Mouse (Mus musculus): Measurements from ENCODE around the gene Utp20.

The Utp20 gene

DNA sequence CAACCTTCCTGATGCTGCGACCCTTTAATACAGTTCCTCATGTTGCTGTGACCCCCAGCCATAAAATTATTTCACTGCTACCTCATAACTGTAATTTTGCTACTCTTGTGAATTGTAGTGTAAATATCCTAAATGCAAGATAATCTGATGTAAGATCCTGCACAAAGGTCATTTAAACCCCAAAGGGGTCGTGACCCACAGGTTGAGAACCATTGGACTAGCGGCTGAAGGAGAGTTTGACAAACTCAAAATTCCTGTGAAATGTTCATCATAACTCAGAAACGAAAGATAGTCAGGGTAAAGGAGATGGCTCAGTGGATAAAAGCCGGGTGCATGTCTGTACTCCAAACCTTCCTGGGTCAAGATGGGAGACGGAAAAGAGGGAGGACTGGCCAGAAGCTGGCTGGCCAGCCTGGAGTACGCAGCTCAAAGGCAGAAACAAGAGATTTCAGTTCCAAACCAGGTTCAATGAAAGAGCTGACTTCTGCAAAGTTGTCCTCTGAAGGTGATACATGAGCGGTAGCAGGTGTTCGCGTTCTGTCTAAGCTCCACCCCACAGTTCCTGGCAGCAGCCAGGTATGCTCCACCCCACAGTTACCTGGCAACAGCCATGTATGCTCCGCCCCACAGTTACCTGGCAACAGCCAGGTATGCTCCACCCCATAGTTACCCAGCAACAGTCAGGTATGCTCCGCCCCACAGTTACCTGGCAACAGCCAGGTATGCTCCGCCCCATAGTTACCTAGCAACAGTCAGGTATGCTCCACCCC lies 109.4 kb downstream of the Utp20 start:
- DNase-seq (ENCODE audit: low spot score in 2 of 2) = no peak

- no peak for DNase-seq (ENCODE audit: low spot score in 2 of 2)
These were observed 111.0 kb downstream of the Utp20 start for GRCm38 (mm10) chr10:88715621-88716020.

DNA sequence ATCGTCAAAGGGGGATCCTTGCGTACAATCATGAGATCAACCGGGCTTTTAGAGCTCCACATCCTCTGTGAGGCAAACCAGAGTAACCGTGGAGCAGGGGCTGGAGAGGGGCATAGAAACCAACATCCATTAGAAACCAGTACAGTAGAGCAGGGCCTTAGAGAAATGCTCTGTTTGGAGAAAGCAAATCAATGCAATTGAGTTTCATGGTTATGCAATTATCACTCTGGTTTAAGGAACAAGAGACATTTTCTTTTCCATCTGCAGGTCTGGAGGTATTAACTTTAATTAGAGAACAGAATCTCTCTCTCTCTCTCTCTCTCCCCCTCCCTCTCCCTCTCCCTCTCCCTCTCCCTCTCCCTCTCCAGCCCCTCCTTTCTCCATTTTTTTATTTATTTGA lies 111.9 kb downstream of the Utp20 start:
- no peak for DNase-seq (ENCODE audit: low spot score in 2 of 2)

DNA sequence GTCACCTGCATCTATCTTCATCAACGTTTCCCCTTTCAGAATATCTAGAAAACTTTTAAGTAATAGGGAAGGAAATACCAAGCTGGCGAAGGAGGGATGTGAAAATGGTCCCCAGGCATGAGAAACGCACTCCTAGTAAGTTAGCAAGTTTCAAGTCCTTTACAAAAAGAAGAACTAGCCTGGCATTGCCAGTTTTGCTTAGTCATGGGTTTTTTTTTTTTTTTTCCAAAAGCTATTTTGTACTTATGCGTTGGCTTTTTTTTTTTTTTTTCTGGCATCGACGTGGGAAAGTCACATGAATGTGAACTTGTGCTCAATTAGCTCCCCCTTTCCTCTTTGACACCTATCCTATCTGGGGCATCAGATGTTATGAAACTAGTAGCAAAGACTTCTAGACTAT lies 114.2 kb downstream of the Utp20 start:
- DNase-seq (ENCODE audit: low spot score in 2 of 2) = no peak

DNA sequence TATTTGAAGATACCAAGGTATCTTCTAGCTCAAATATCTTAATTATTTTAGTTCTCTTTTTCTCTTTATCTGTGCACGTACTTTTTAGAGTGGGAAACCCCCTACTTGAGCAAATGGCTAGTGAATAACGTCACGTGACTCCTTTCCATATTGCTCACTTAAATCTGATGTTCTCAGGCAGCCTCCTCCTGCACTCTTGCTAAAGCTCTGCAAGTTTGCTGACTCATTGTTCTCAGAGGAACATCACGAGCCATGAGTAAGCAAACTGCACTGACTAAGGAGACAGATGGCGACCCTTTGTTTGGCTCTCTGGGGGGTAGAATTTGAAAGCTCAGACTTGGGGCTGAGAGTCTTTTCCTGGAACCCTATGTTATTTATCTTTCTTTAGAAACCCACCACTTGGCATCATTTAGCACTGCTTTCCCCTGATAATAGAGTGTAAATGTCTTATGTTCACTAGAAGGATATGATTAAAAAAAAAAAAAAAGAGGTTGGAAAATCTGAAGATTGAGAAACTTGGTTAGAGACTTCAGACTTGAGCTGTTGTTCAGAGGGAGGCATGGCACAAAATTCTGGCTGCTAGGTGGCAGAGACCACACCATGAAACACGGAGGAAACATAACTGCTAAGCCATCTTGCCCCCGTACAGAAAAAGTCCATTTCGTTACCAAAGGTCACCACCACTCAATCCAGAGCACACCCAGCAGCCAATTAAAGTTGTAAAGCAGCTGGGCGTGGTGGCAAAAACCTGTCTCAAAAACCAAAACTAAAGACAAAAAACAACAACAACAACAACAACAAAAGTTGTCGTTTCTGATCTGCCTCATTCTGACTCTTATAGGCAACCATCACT lies 117.7 kb downstream of the Utp20 start:
- DNase-seq (ENCODE audit: low spot score in 2 of 2) = peak; percentile 32 to 37

DNA sequence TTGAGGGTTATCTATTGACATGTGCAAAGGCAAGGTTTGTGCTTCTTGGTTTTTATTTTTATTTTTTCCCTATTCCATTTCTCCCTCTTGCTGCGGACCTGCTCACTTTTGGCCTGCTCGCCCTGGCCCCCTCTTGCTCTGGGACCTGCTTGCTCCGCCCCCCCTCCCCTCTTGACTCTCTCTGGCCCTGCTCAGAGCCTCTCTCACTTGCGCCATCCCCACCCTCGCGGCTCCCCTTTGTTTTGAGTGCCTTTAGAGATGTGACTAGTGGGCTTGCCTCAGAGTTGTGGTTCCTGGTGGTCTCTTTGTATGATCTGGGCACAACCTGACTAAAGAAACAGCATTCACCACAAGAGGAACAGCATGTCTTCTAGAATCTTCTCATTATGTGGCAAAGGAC lies 125.7 kb downstream of the Utp20 start:
- DNase-seq (ENCODE audit: low spot score in 2 of 2) = no peak
